Mouse (Mus musculus) embryonic facial prominence, embryonic 15.5 days (tissue): ENCODE measurements around the gene Rabgap1l. TPM values are rescaled to one million over a fixed set of nuclear protein-coding genes. Genes with fewer than 3 reads are reported as not detected.

Experiments
- ATAC-seq: fragments of 200-750 bp; cut with Nextera tagmentation; 2 replicates; pipeline ENCODE4 v1.8.0; 2017; ENCODE audit warnings: low read depth, moderate TSS enrichment; ENCODE audit not compliant: insufficient number of reproducible peaks, low FRiP score, low TSS enrichment
- H3K27ac ChIP-seq: fragments of 300-500 bp; sonication (generic); replicated peaks from 2 replicates; pipeline ENCODE4 v1.5.1; 2015; ENCODE audit warnings: mild to moderate bottlenecking, inconsistent platforms
- H3K27me3 ChIP-seq: fragments of 300-500 bp; sonication (generic); 2 replicates; pipeline ENCODE4 v1.6.1; 2015; ENCODE audit warnings: inconsistent platforms
- H3K36me3 ChIP-seq: fragments of 300-500 bp; sonication (generic); 2 replicates; pipeline ENCODE4 v1.6.1; 2015; ENCODE audit warnings: mild to moderate bottlenecking, inconsistent platforms
- H3K4me1 ChIP-seq: fragments of 300-500 bp; sonication (generic); 2 replicates; pipeline ENCODE4 v1.6.1; 2015; ENCODE audit warnings: inconsistent platforms
- H3K4me2 ChIP-seq: fragments of 300-500 bp; sonication (generic); replicated peaks from 2 replicates; pipeline ENCODE4 v1.6.1; 2015; ENCODE audit warnings: mild to moderate bottlenecking, inconsistent platforms
- H3K4me3 ChIP-seq: fragments of 300-500 bp; sonication (generic); replicated peaks from 2 replicates; pipeline ENCODE4 v1.5.1; 2015; ENCODE audit warnings: mild to moderate bottlenecking, inconsistent platforms
- H3K9ac ChIP-seq: fragments of 300-500 bp; sonication (generic); 2 replicates; pipeline ENCODE4 v1.6.1; 2015; ENCODE audit warnings: inconsistent platforms
- H3K9me3 ChIP-seq: fragments of 300-500 bp; sonication (generic); replicated peaks from 2 replicates; pipeline ENCODE4 v1.6.1; 2016; ENCODE audit warnings: inconsistent platforms
- WGBS: fragments of 180-500 bp; shearing (Covaris S2); methylation state at CpG from one replicate; pipeline ENCODE4 v1.1.7; 2015; 5-methylcytosine and 5-hydroxymethylcytosine counted together
- polyA plus RNA-seq: library from polyadenylated mRNA; unstranded; fragments of >200 nt; fragmentation: Nextera tagmentation; extraction: Ambion mirVana; gene quantifications from 2 replicates; pipeline ENCODE4 v1.2.1, GENCODE M21; 2015

Gene Rabgap1l
- polyA plus RNA-seq, 1 experiment from 2014 or later = 20.7 TPM

DNA sequence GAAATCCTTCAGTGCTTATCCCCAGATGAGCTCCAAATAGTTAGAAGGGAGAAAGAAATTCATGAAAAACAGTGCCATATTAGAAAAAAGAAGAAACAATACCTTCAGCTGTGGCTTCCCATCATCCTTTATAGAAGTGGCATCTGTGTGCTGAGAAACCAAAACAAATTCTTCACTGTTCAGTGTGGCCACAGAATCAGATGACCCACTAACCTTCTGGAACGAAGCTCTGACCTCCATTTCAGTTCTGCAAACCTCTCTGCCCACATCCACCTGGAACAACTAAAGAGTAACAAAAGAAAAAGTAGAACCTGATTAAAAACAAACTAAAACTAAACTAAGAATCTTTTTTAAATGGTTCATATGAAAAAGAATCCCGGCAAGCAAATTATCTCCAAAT, 52.4 kb downstream of the Rabgap1l start:
- H3K27me3 ChIP-seq = no peaks in the 10 kb centered on the region
- WGBS = 36% methylated on average over 2 of the region's 2 CpGs
- no peak overlapping the region for H3K4me2 ChIP-seq
- H3K27ac ChIP-seq = no peak overlapping the region
- no peak overlapping the region for H3K9ac ChIP-seq
- H3K4me3 ChIP-seq = no peak overlapping the region
- H3K4me1 ChIP-seq = 0 out of 2 replicates have a peak, but pooled peaks cover 3% of the 10 kb centered on the region
- no peaks in the 10 kb centered on the region for H3K9me3 ChIP-seq
- ATAC-seq = no peak
- H3K36me3 ChIP-seq = no peaks in the 10 kb centered on the region

DNA sequence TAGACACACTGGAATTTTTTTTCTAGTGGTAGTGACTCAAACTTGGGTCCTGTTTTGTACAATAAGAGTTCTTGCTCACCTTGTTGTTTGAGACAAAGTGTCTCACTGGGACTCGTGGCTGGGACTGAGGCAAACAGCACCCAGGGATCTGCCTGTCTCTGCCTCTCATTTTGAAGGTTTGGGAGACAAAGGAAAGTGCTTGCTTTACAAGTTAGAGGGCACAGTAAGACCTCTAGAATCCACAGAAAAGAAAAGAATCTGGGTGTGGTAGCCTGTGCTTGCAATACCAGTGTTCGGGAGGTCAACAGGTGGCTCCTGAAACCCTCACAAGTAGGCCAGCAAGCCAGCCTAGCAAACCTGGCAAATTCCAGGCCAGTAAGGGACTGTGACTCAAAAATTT, 58.3 kb downstream of the Rabgap1l start:
- no peak overlapping the region for H3K27ac ChIP-seq
- no peaks in the 10 kb centered on the region for H3K27me3 ChIP-seq
- H3K9me3 ChIP-seq = no peaks in the 10 kb centered on the region
- WGBS = 82% methylated on average over 2 of the region's 2 CpGs
- ATAC-seq = no peak
- H3K36me3 ChIP-seq = peaks cover 4% of the 10 kb centered on the region; the same call in 1 of the 2 replicates
- H3K4me1 ChIP-seq = no peaks in the 10 kb centered on the region
- no peak overlapping the region for H3K4me3 ChIP-seq
- H3K4me2 ChIP-seq = no peak overlapping the region
- H3K9ac ChIP-seq = no peak overlapping the region

DNA sequence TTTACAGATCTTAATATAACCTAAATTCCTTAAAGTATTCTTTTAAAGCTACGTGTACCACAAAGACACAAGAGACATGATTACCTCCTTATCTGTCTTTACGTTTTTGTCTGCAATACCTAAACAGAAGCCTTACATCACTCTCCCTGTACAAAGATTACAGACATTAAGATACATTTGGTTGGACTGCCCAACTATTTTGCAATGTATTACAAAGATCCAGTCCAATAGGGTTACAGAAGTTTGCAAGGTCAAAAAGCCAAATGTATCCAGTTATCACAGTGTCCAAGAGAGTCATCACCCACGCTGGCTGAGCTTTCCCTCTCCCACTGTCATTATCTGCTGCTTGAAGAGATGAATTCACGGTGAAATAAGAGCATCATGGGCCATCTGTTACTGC, 63.1 kb downstream of the Rabgap1l start:
- no peaks in the 10 kb centered on the region for H3K9me3 ChIP-seq
- no peak overlapping the region for H3K9ac ChIP-seq
- no peaks in the 10 kb centered on the region for H3K27me3 ChIP-seq
- peaks cover 7% of the 10 kb centered on the region; the same call in 1 of the 2 replicates for H3K36me3 ChIP-seq
- H3K4me2 ChIP-seq = no peak overlapping the region
- 76% methylated on average over 4 of the region's 4 CpGs for WGBS
- H3K27ac ChIP-seq = no peak overlapping the region
- H3K4me3 ChIP-seq = no peak overlapping the region
- ATAC-seq = no peak
- H3K4me1 ChIP-seq = no peaks in the 10 kb centered on the region

DNA sequence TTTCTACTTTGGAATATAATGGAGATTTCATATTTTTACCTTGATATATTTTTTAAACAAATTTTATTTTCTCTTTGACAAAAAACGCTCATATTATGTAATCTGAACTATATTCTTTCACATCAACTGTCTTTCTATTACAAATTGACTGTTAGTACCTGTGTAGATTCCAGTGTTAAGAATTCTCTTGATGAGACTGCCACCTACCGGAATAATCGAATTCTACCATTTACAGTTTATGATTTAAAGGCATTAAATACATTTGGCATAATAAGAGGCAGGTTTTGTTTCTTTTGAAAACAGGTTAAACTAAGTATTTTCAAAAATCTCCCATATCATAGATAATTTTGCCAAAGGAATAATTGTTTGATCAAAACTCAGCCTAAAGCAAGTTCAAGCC, 75.3 kb downstream of the Rabgap1l start:
- WGBS = 13% methylated on average over 3 of the region's 3 CpGs
- ATAC-seq = no peak

DNA sequence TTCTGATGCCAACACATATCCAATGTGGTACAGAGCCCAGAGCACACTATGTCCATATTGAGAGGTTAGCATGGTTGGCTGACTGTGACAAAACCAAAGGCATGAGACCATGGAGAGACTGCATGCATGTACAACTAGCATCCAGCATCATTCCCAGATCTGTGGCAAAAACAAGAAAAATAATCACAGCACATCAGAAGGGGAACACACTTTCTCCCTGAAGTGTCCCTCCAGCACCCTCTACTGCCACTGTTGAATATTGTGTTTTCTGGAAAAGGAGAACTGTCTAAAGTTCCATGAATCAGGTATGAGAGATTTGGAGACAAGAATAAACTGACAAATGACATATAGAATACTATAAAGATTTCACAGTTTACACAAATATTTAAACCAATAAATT, 78.3 kb downstream of the Rabgap1l start:
- Histone ChIP-seq H3K36me3 (no peaks in the 10 kb centered on the region), H3K9me3 (no peaks in the 10 kb centered on the region), H3K27ac (no peak overlapping the region), H3K27me3 (no peaks in the 10 kb centered on the region), H3K4me3 (no peak overlapping the region), H3K9ac (no peak overlapping the region), H3K4me1 (no peaks in the 10 kb centered on the region), H3K4me2 (no peak overlapping the region)
- ATAC-seq = no peak

More for the DNA sequence above, 75.3 kb downstream of the Rabgap1l start:
- no peak overlapping the region for H3K27ac ChIP-seq
- 0 out of 2 replicates have a peak, but pooled peaks cover 5% of the 10 kb centered on the region for H3K36me3 ChIP-seq
- no peaks in the 10 kb centered on the region for H3K4me1 ChIP-seq
- H3K4me2 ChIP-seq = no peak overlapping the region
- no peaks in the 10 kb centered on the region for H3K27me3 ChIP-seq
- H3K9ac ChIP-seq = no peak overlapping the region
- no peaks in the 10 kb centered on the region for H3K9me3 ChIP-seq
- no peak overlapping the region for H3K4me3 ChIP-seq

DNA sequence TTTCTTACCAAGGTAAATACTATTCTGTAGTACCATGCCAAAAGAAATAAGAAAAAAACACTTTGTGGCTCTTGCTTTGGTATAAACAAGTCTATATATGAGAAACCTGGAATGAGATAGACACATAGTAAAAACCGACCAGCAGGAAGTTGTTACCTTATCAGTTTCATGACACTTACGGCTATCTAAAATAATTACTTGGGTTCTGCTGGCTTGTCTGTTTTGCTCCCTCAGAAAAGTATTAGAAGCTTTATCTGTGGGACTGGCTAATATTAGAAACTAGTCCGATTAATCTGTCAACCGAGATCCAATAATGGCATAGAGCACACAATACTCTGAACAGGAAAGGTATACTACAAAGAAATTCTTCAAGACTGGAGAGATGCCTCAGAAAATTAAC, 79.1 kb downstream of the Rabgap1l start:
- Histone ChIP-seq H3K9me3 (no peaks in the 10 kb centered on the region), H3K27me3 (no peaks in the 10 kb centered on the region), H3K4me3 (no peak overlapping the region), H3K27ac (no peak overlapping the region), H3K4me2 (no peak overlapping the region), H3K9ac (no peak overlapping the region), H3K4me1 (no peaks in the 10 kb centered on the region), H3K36me3 (no peaks in the 10 kb centered on the region)
- 87% methylated on average over 4 of the region's 4 CpGs for WGBS
- ATAC-seq = no peak

DNA sequence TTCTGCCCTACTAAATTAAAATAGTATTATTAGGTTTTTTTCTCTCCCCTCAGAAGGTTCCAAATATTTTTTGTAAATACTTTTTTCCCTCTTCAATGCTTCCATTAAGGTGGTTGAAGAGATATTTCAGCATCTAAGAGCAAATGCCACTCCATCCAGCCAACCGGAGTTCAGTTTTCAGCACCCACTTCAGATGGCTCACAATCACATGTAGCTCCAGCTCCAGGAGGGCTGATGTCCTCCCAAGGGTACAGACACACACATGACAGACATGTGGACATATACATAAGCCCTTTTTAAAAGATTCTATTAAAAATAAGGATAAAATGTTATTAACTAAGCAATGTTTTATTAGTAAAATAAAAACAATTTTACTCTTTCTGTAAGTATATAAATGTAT, 79.6 kb downstream of the Rabgap1l start:
- no peaks in the 10 kb centered on the region for H3K9me3 ChIP-seq
- no peaks in the 10 kb centered on the region for H3K36me3 ChIP-seq
- no peak overlapping the region for H3K27ac ChIP-seq
- ATAC-seq = no peak
- no peaks in the 10 kb centered on the region for H3K4me1 ChIP-seq
- H3K27me3 ChIP-seq = no peaks in the 10 kb centered on the region
- no peak overlapping the region for H3K4me2 ChIP-seq
- no peak overlapping the region for H3K9ac ChIP-seq
- 86% methylated on average over 1 of the region's 1 CpGs for WGBS
- H3K4me3 ChIP-seq = no peak overlapping the region

DNA sequence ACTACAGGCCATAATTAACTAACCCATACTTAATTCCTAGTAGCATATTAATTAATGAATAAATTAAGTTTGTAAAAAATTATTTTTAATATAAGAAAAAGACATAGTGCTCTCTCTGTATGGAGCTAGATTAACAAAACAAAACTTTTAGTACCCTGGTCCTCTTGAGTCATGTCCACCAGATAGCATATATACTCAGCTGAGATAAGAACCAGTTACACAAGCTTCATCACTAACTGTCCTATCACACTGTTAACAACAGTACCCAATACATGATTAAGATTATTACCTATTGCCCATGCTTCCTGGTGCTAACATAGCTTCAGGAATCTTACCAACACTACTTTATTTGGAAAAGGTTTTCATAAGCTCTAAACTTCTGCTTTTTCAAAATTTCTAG, 82.5 kb downstream of the Rabgap1l start:
- no peaks in the 10 kb centered on the region for H3K36me3 ChIP-seq

DNA sequence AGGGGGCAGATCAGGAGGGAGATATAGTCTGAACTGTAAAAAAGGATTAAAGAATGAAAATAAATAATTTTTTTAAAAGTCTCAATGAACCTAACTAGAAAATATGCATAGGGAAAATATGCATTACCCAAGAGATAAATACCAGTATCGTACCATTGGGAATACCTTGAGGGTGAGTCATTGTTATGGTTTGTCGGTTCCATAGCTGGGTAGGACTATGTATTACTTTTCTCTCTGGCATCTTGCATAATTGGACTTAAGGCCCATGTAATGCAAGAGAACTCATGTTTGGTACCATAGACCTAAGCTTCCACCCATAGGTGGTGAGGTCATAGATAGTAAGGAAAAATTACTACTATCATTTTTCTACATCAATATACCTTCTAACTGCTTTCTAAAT, 88.4 kb downstream of the Rabgap1l start:
- H3K4me1 ChIP-seq = no peaks in the 10 kb centered on the region
- no peaks in the 10 kb centered on the region for H3K9me3 ChIP-seq
- H3K4me3 ChIP-seq = no peak overlapping the region
- no peak for ATAC-seq
- WGBS = 76% methylated on average over 2 of the region's 2 CpGs
- H3K9ac ChIP-seq = no peak overlapping the region
- H3K27ac ChIP-seq = no peak overlapping the region
- H3K27me3 ChIP-seq = no peaks in the 10 kb centered on the region
- no peak overlapping the region for H3K4me2 ChIP-seq
- peaks cover 5% of the 10 kb centered on the region; the same call in 1 of the 2 replicates for H3K36me3 ChIP-seq

More for the DNA sequence above, 82.5 kb downstream of the Rabgap1l start:
- no peak overlapping the region for H3K4me3 ChIP-seq
- H3K27me3 ChIP-seq = no peaks in the 10 kb centered on the region
- no peak overlapping the region for H3K4me2 ChIP-seq
- no peak overlapping the region for H3K9ac ChIP-seq
- H3K9me3 ChIP-seq = no peaks in the 10 kb centered on the region
- no peak overlapping the region for H3K27ac ChIP-seq
- ATAC-seq = no peak
- no peaks in the 10 kb centered on the region for H3K4me1 ChIP-seq

DNA sequence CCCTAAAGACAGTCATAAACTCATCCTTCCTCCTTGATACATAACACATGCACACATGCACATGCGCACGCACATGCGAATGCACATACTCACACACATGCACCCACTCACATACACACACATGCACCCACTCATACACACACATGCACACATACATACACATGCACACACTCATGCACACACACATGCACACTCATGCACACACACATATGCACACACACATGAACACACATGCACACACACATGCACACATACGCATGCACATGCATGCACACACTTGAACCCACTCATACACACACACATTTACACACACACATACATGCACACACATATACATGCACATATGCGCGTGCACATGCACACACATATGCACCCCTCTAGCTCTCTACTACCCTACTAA, 89.2 kb downstream of the Rabgap1l start:
- Histone ChIP-seq H3K9ac (no peak overlapping the region), H3K4me1 (no peaks in the 10 kb centered on the region), H3K9me3 (no peaks in the 10 kb centered on the region), H3K36me3 (peaks cover 5% of the 10 kb centered on the region; the same call in 1 of the 2 replicates), H3K4me2 (no peak overlapping the region), H3K27me3 (no peaks in the 10 kb centered on the region), H3K4me3 (no peak overlapping the region), H3K27ac (no peak overlapping the region)
- WGBS = 98% methylated on average over 6 of the region's 6 CpGs
- ATAC-seq = no peak

DNA sequence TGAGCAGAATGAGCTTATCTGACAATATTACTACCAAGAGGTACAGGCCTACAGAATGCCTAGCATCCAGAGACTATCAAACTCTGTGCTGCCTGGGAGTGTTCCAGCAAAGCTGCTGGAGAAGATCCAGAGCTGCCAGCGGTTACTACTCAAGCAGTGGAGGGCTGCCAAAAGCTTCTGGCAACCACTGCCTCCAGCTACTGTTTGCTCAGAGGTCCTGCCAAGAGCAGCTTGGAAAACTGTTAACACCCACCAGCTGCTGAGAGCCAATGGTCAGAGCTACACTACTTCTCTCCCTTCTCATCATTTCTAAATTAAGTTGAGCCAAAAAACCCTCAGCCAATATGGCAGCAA, 99.9 kb downstream of the Rabgap1l start:
- no peak overlapping the region for H3K4me3 ChIP-seq
- H3K9me3 ChIP-seq = no peaks in the 10 kb centered on the region
- ATAC-seq = peak; percentile 87
- no peak overlapping the region for H3K27ac ChIP-seq
- no peaks in the 10 kb centered on the region for H3K27me3 ChIP-seq
- 11% methylated on average over 1 of the region's 1 CpGs for WGBS
- no peaks in the 10 kb centered on the region for H3K36me3 ChIP-seq
- H3K4me1 ChIP-seq = peaks cover 6% of the 10 kb centered on the region
- H3K9ac ChIP-seq = no peak overlapping the region
- H3K4me2 ChIP-seq = no peak overlapping the region

DNA sequence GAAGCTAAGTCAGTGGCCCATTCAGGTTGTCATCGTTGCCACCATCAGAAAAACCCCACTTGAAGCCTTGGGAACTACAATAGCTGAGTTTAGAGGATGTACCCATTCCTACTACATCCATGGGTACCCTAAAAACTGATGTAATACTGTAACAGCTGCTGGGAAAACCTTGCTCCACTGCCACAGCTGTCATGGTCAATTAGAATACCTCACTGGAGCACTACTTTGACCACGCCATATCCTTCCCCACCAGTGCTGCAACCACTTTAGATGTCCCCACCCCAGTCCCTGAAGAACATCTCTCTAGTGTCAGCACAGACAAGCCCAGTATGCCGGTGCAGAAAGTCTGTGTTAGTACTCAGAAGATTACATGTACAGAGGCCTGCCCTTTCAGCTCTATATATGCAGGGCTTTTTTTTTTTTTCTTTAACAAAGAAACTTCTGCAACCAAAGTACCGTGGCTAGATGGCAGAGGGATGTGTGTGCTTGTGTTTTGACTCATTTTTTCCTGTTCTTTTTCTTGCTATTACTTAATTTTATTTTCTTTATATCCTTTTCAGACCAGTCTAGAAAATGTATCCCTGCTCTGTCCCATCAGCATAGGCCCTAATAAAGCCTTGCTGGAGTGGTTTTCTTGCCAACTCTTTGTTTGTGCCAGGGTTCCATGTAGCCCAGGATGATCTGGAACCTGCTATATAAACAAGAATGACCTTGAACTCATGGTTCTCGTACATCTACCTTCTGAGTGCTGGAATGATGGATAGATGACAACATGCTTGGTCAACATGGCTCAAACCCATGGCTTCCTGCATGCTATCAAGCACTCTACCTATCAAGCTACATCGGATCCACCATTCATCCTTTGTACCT, 100.6 kb downstream of the Rabgap1l start:
- no peaks in the 10 kb centered on the region for H3K27me3 ChIP-seq
- no peak overlapping the region for H3K4me3 ChIP-seq
- no peak for ATAC-seq
- no peak overlapping the region for H3K9ac ChIP-seq
- H3K9me3 ChIP-seq = no peaks in the 10 kb centered on the region
- no peaks in the 10 kb centered on the region for H3K36me3 ChIP-seq
- 76% methylated on average over 6 of the region's 6 CpGs for WGBS
- no peak overlapping the region for H3K27ac ChIP-seq
- no peak overlapping the region for H3K4me2 ChIP-seq
- H3K4me1 ChIP-seq = peaks cover 6% of the 10 kb centered on the region
